31 mouse cellular contexts compared by ENCODE assay signal in the genomic region with DNA sequence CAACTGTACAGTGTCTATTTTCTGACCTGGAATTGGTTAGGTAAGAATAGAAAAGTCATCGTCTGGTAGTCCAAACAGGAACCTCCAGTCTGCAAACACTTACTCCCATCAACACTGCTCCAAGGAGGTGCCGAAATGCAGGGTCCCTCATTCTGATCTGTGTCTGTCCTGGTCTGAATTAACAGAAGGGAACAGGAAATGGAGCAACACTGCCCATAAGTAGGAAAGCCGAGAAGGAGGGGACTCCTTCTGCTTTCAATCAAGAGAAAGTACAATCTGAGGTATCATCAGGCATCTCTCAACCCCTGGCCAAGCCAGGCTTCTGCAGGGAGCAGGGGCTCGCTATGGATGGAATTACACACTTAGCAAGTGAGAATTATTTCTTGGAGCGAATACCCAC.
DNase-seq lines count a peak whose midpoint lies in the region; ATAC-seq lines count a peak whose summit lies in the region.
"Had no signal": no experiment of that assay in that cellular context is flagged by ENCODE, and none has a peak within 500 bp of the region (broad histone marks: within the 10 kb centered on the region; RNA-seq: fewer than 3 reads in every experiment).

No protein-coding gene starts in this region.

- no peak overlapping the region for H3K4me2 ChIP-seq in forebrain, embryonic 16.5 days (ENCODE audit: low read length)
- no peak overlapping the region for H3K4me2 ChIP-seq in hindbrain, embryonic 13.5 days
- H3K4me2 ChIP-seq: hindbrain, embryonic 14.5 days; midbrain, embryonic 15.5 days had no signal

- no peak overlapping the region for H3K9ac ChIP-seq in forebrain, embryonic 16.5 days (replicated peaks; ENCODE audit: low read depth, low read length)
- no peak overlapping the region for H3K9ac ChIP-seq in hindbrain, embryonic 13.5 days
- H3K9ac ChIP-seq: hindbrain, embryonic 14.5 days; liver, embryonic 14.5 days; midbrain, embryonic 15.5 days had no signal

- H3K4me1 ChIP-seq in forebrain, embryonic 10.5 days = 0 out of 2 replicates have a peak, but pooled peaks cover 2% of the 10 kb centered on the region
- no peaks in the 10 kb centered on the region for H3K4me1 ChIP-seq in forebrain, embryonic 16.5 days (replicated peaks; ENCODE audit: control insufficient read depth, insufficient read depth, low read length)
- peaks cover 13% of the 10 kb centered on the region; the same call in 1 of the 2 replicates for H3K4me1 ChIP-seq in hindbrain, embryonic 10.5 days (replicated peaks)
- H3K4me1 ChIP-seq in hindbrain, embryonic 13.5 days (replicated peaks) = no peaks in the 10 kb centered on the region
- H3K4me1 ChIP-seq: midbrain, embryonic 15.5 days had no signal

- no peak overlapping the region for H3K4me3 ChIP-seq in forebrain, embryonic 10.5 days
- H3K4me3 ChIP-seq in forebrain, embryonic 16.5 days (replicated peaks; ENCODE audit: low read length) = no peak overlapping the region
- no peak overlapping the region for H3K4me3 ChIP-seq in hindbrain, embryonic 10.5 days
- no peak overlapping the region for H3K4me3 ChIP-seq in hindbrain, embryonic 13.5 days
- H3K4me3 ChIP-seq: gastrocnemius, adult 2 months; midbrain, embryonic 15.5 days had no signal

- no peaks in the 10 kb centered on the region for H3K36me3 ChIP-seq in forebrain, embryonic 10.5 days (replicated peaks)
- H3K36me3 ChIP-seq in forebrain, embryonic 16.5 days (ENCODE audit: control insufficient read depth, insufficient read depth) = no peaks in the 10 kb centered on the region
- no peaks in the 10 kb centered on the region for H3K36me3 ChIP-seq in hindbrain, embryonic 10.5 days
- H3K36me3 ChIP-seq in hindbrain, embryonic 13.5 days = no peaks in the 10 kb centered on the region
- H3K36me3 ChIP-seq: midbrain, embryonic 15.5 days had no signal

- DNase-seq in forebrain, embryonic 10.5 days (ENCODE audit: extremely low spot score, low spot score) = peak; percentile 15
- peak; percentile 21 for DNase-seq in hindbrain, embryonic 10.5 days (ENCODE audit: low spot score)
- DNase-seq in embryo, embryonic 10.5 days (ENCODE audit: low spot score) = peak; percentile 26
- no peak for DNase-seq in Muller cell, postnatal 12 days (ENCODE audit: inconsistent ontology term)
- DNase-seq: adrenal gland, adult 2 months; adrenal gland, postnatal 36 days; cerebellum, adult 2 months; cerebellum, postnatal 14 days; gastrocnemius, adult 2 months; gastrocnemius, postnatal 36 days; heart, adult 18-20 months; kidney, adult 9 months; kidney, postnatal 10 days; layer of hippocampus, adult 9-11 months; liver; lung, adult 2 months; lung, postnatal 10 days; right cerebral cortex, adult 18-20 months; thymus, adult 18-20 months; thymus, postnatal 25 days had no signal

- no peaks in the 10 kb centered on the region for H3K27me3 ChIP-seq in forebrain, embryonic 10.5 days (ENCODE audit: poor library complexity, severe bottlenecking)
- no peaks in the 10 kb centered on the region for H3K27me3 ChIP-seq in forebrain, embryonic 16.5 days (replicated peaks; ENCODE audit: control insufficient read depth, insufficient read depth, low read length)
- no peaks in the 10 kb centered on the region for H3K27me3 ChIP-seq in hindbrain, embryonic 10.5 days (ENCODE audit: insufficient read depth, poor library complexity, severe bottlenecking)
- no peaks in the 10 kb centered on the region for H3K27me3 ChIP-seq in hindbrain, embryonic 13.5 days
- H3K27me3 ChIP-seq: midbrain, embryonic 15.5 days had no signal

- ATAC-seq in forebrain, embryonic 16.5 days = no peak
- no peak for ATAC-seq in hindbrain, embryonic 13.5 days (ENCODE audit: low FRiP score)
- ATAC-seq in monocyte, adult 5-6 weeks (replicated peaks; ENCODE audit: insufficient number of reproducible peaks, low FRiP score, low TSS enrichment, poor library complexity, severe bottlenecking) = no peak
- ATAC-seq: activated CD4-positive, CD25-positive, alpha-beta regulatory T cell, adult 4 months; forebrain, embryonic 14.5 days; intestine, postnatal 0 days; midbrain, embryonic 15.5 days had no signal

- WGBS in forebrain, embryonic 10.5 days = 61% methylated on average over 5 of the region's 5 CpGs
- 64% methylated on average over 5 of the region's 5 CpGs for WGBS in forebrain, embryonic 16.5 days
- WGBS in hindbrain, embryonic 10.5 days = 52% methylated on average over 5 of the region's 5 CpGs
- WGBS in hindbrain, embryonic 13.5 days = 65% methylated on average over 5 of the region's 5 CpGs

- no peaks in the 10 kb centered on the region for H3K9me3 ChIP-seq in forebrain, embryonic 10.5 days
- no peaks in the 10 kb centered on the region for H3K9me3 ChIP-seq in forebrain, embryonic 16.5 days (ENCODE audit: control insufficient read depth, low read length)
- no peaks in the 10 kb centered on the region for H3K9me3 ChIP-seq in hindbrain, embryonic 10.5 days
- no peaks in the 10 kb centered on the region for H3K9me3 ChIP-seq in hindbrain, embryonic 13.5 days
- H3K9me3 ChIP-seq: midbrain, embryonic 15.5 days had no signal

- no peak overlapping the region for H3K27ac ChIP-seq in forebrain, embryonic 10.5 days
- no peak overlapping the region for H3K27ac ChIP-seq in forebrain, embryonic 16.5 days (ENCODE audit: low read length)
- H3K27ac ChIP-seq in hindbrain, embryonic 10.5 days = no peak overlapping the region
- H3K27ac ChIP-seq in hindbrain, embryonic 13.5 days = no peak overlapping the region
- H3K27ac ChIP-seq: gastrocnemius, adult 2 months; hindbrain, embryonic 14.5 days; liver, embryonic 14.5 days; macrophage; midbrain, embryonic 15.5 days; stomach, postnatal 0 days had no signal
